Mouse (Mus musculus) layer of hippocampus, postnatal 10 days (tissue): Measurements from ENCODE around the gene Tmem252. TPM values are rescaled to one million over a fixed set of nuclear protein-coding genes. Genes with fewer than 3 reads are reported as not detected.
A peak's percentile ranks its signal among the peaks of the same experiment; 100 is the strongest.
"Not testable (repeated sequence)": the region's sequence is repeated elsewhere in the genome, so short reads cannot be mapped to it uniquely, and the experiment has no call there.

Experiments
- DNase-seq, 2 experiments: peaks; one replicate each; pipeline ENCODE4 v3.0.0; 2021; ENCODE audit warnings: low spot score in 2 of 2
- total RNA-seq, 2 experiments: library from RNA; stranded (reverse); gene quantifications; 2 replicates each; pipeline ENCODE4 v1.2.3; 2021

Tmem252 gene
- total RNA-seq, 2 experiments from 2014 or later: 0.53 to 0.83 TPM

GRCm38 (mm10) chr19:24677242-24677984 is 3.6 kb downstream of the Tmem252 start:
- no peak for DNase-seq

DNA sequence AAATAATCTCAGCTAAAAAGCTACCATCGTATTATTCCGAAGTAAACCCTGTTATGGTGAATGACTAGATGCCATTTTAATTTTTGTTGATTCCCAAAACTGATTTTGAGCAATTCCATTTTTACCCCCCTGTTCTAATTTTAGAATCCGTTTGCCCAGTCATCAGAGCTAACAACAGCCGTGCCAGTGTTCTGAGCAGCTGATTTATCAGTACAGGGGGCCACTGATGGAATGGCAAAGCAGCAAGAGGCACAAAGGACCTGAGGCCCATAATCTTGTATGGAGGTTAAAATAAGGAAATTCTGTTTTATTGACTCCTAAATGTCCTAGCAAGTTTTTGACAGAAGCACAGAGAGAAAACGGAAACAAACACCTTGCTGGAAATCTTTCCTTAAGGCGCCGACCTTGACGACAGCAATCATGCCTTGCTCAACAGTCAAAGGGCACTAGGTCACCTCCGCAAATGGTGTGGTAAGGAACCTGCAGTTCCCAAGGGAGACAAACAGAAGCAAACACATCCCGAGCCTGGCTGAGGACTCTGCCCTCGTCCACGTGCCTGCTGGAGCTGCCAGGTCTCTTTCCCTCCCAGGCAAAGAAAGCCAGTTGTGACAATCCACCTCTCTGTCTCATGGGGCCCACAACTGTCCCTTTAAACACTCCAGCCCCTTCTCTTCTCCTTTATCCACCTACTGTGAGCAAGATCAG is 9.4 kb downstream of the Tmem252 start:
- no peak for DNase-seq

DNA sequence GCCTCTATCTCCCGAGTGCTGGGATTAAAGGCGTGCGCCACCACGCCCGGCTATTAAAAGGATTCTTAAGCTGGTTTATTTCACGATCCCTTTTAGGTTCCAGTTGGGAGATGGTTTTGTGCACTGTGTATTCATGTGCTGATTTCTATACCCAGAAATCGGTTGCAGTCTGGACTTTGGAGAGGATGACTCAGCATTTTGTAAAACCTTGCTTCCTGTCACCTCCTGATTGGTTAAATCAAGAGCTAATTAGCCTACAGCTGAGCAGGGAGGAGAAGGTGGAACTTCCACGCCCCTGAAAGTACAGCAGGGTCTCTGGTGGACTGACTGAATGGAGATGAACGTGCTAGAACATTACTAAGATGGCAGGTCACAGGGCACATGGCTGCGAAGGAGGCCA is 12.6 kb downstream of the Tmem252 start:
- no peak for DNase-seq

DNA sequence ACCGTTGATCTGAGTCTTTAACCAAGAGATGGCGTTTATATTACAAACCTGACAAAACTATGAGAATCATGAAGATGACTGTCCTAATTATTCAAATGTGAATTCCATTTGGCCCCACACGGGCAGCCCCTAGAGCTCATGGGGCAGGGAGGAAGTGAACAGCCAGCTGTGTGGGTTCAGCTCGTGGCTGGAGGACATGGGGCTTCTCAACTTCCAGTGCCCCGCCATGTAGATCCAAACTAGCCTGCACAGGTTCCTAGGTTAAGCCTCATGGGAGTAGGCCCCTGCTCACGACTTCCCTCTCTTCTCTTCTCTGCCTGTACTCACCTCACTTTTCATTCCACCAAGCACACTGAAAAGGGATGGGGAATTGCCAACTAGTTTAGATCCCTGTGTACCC is 14.5 kb downstream of the Tmem252 start:
- DNase-seq: no peak

- DNase-seq: no peak
Measured at GRCm38 (mm10) chr19:24689531-24689930, 15.7 kb downstream of the Tmem252 start.

GRCm38 (mm10) chr19:24692691-24693090 is 18.9 kb downstream of the Tmem252 start:
- no peak for DNase-seq

DNA sequence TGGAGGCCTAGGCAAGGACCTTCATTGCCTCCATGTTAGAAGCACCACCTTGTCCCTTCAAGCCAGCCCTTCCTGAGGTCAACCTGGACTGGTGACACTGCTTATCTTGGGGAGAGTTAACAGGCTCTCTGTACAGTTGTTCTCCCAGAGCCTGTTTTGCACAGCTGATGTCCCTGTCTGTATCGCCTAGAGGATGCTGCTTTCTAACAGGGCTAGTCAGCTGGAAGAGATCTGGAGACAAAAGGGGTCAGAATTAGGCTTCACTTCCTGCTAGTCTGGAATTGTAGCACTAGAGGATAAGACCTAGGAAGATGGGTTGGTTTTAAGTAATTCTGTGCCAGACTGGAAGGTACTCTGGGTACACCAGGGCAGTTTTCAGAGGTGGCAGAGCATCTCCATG is 24.1 kb downstream of the Tmem252 start:
- no peak for DNase-seq

GRCm38 (mm10) chr19:24698651-24699050 is 24.8 kb downstream of the Tmem252 start:
- no peak for DNase-seq

GRCm38 (mm10) chr19:24699196-24699595 is 25.4 kb downstream of the Tmem252 start:
- DNase-seq: no peak

GRCm38 (mm10) chr19:24699910-24700309 is 26.1 kb downstream of the Tmem252 start:
- DNase-seq: no peak

DNA sequence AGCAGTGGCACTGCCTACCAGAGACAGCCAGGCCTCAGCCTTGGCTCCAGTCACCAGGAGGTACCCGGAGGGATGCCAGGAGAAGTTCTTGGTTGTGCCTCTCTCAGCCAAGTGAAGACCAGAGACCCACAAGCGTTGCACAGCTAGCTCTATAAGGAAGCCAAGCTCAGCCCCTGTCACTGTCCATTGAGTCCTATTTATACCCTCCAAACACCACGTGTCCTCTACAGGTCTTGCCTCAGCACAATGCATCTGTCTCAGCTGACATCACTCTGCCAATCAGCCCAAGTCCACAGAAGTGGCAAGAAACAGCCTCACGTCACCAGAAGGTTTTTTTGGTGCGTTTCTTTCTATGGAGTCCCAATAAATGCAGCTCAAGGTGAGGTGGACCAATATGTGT is 26.9 kb downstream of the Tmem252 start:
- no peak for DNase-seq

DNA sequence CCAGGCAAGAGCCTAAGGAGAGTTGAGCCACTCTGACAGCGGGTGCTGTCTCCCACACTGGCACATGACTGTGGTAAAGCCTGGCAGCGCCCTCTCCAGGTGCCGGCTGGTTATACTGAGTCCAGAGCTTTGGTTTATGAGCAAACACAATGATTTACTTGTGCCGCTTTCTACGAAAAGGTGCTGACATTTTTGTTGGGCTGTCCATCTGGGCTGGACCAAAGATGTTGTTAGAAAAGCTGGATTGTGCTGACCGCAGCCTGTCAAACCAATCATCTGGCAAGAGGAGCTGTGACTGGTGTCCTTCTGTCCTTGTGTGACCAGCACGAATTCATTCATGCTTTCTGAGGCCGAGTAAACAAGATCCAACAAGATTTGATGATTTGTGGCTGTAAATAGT is 27.9 kb downstream of the Tmem252 start:
- no peak for DNase-seq

- not testable (repeated sequence) for DNase-seq
Measured at GRCm38 (mm10) chr19:24703168-24703567, 29.4 kb downstream of the Tmem252 start.

DNA sequence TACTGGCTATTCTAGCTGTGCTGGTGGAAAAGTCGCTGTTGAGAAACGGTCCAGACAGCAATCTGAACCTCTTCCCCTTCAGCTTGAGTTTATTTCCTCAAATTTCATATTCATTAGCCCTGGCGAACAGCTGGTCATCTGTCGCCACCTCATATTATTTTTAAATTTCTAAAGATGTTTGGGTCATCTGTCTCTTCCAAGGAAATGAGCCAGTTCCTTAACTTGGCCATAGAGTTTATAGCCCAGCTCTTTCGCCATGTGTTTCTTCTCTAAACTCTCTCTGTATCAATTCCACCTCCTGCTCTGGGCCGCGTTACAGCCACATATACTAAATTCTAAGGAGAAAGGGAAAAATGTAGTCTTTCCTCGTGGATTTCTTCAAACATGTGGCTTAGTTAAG is 29.9 kb downstream of the Tmem252 start:
- DNase-seq: no peak

DNA sequence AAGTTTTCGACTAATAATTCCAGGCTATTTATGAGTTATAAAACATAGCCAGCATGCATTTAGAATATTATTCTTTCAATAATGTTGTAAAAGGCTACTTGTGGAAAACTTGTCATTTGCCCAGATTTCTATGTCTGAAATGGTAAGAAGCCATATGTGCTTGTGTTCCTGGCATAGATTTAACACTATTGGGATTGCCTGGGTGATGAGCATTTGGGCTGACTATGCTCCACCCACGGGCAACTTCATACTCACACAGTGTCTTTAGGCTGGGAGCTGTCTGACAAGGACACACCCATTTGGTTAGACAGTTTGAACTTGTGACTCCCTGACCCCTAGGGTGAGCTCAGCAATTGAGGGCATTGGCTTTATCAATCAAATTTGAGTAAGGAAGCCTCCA is 30.5 kb downstream of the Tmem252 start:
- no peak for DNase-seq

- DNase-seq: peak; percentile 25 to 57
Measured at GRCm38 (mm10) chr19:24705395-24705794, 31.6 kb downstream of the Tmem252 start.

GRCm38 (mm10) chr19:24707071-24707906 is 33.5 kb downstream of the Tmem252 start:
- DNase-seq: no peak

- no peak for DNase-seq
Measured at GRCm38 (mm10) chr19:24708032-24708431, 34.2 kb downstream of the Tmem252 start.

DNA sequence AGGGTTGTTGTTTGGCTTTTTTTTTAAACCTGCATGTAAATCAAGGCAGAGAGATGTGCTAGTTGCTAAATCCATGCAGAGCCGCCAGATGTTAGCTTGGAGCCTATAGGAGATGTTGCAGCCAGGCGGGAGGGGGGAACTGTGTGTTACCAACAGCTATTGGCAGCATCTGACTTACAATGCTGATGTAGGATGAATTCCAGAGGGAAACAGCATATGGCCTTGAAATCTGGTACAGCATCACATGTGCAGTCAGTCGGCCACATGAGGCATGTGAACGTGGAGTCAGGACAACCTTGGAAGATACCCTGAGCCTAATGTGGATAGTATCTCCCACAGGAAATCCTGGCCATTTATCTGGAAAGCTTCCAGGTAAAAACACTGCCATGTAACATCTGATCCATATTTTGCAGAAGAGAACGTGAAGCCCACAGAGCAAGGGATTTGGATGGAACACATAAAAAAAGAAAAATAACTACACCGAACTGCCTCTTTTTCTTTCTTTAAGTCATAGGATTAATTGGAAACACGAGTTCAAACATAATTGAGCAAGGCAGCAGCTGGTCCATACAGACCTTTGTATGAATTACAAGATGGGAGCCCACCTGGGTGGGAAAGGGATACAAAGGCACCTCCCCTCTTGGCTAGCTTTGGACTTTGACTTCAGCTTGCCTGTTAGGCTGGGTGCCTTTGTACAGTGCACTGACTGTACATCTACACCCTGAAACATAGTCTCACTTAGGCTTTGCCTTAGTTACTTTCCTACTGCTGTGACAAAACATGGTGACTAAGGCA is 42.7 kb downstream of the Tmem252 start:
- peak; percentile 17 to 31 for DNase-seq

GRCm38 (mm10) chr19:24718021-24718420 is 44.2 kb downstream of the Tmem252 start:
- DNase-seq: no peak

DNA sequence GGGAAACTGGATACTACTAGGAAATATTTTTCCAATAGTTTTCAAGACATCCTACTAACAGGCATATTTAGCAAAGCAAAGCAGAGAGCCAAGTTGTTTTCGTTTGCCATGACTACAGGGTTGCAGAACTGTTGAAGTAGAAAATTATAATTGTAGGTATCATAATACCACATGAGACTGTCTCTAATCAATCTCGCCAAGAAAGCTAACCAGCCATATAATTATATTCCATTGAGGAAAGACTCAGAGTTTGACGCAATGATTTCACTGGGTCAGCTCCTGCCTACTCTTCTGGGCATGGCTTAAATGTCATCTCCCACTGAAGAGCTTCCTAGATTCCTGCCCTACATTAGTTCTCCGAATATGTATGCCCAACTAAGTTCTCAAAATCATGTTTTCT is 45.7 kb downstream of the Tmem252 start:
- no peak for DNase-seq
